Mouse (Mus musculus): ENCODE measurements around the gene Ccdc60. TPM values are rescaled to one million over a fixed set of nuclear protein-coding genes. Genes with fewer than 3 reads are reported as not detected.

Ccdc60 gene
- total and polyA plus RNA-seq, 3 experiments, result not detected

DNA sequence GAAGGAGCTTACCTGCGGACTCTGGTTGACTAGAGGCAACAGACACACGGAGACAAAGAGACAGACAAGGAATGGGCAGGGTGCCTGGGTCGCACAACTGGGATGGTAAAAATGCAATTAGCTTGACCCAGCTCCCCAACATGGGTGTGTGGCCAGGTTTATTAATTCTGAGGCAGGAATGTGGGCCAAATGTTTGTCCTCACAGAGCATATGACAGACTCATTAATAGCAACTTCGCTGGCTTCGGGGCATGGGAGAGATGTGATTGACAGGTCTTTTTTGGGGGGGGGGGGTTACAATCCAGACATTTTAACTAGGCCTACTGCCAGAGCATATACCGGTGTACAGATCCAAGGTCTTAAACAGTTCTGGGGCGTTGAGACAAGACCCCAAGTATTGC is 69.5 kb downstream of the Ccdc60 start:
- H3K4me3 ChIP-seq (ENCODE audit: control insufficient read depth in 1 of 2, insufficient read depth in 1 of 2, low read depth in 2 of 2, low read length in 2 of 2), result no peak overlapping the region
- H3K27me3 ChIP-seq (ENCODE audit: control insufficient read depth in 1 of 2, insufficient read depth in 2 of 2, low read length in 2 of 2), result no peaks in the 10 kb centered on the region
- H3K79me2 ChIP-seq (ENCODE audit: control insufficient read depth, insufficient read depth, low read length, poor library complexity), result no peaks in the 10 kb centered on the region
- no peak overlapping the region for H3K9ac ChIP-seq (ENCODE audit: control insufficient read depth, low read depth, low read length, poor library complexity, severe bottlenecking)
- DNase-seq (ENCODE audit: low read depth, low spot score), result no peak
- H3K9me3 ChIP-seq (replicated peaks; ENCODE audit: insufficient read depth, low read length), result no peaks in the 10 kb centered on the region
- no peaks in the 10 kb centered on the region for H3K36me3 ChIP-seq (ENCODE audit: control insufficient read depth in 1 of 2, insufficient read depth in 2 of 2, low read length in 2 of 2)
- no peaks in the 10 kb centered on the region for H3K4me1 ChIP-seq (ENCODE audit: control insufficient read depth in 1 of 2, insufficient read depth in 2 of 2, low read length in 2 of 2)
- H3K27ac ChIP-seq (ENCODE audit: control insufficient read depth, low read depth, low read length), result no peak overlapping the region
- TF ChIP-seq MYC (IDR thresholded peaks at IDR 0.05; ENCODE audit: low read depth, low read length) (no peak), POLR2AphosphoS2 (IDR thresholded peaks at IDR 0.05; ENCODE audit: low read length) (no peak), POLR2AphosphoS5 (IDR thresholded peaks at IDR 0.05; ENCODE audit: borderline replicate concordance, low read depth, low read length) (no peak), SMC3 (IDR thresholded peaks at IDR 0.05; ENCODE audit: low read depth, low read length) (no peak), TAL1 (IDR thresholded peaks at IDR 0.05; ENCODE audit: low read length) (no peak), POLR2A (IDR thresholded peaks at IDR 0.05; ENCODE audit: control insufficient read depth in 1 of 2, insufficient read depth in 1 of 2, low read depth in 1 of 2, low read length in 2 of 2, poor library complexity in 1 of 2) (no peak), MAFK (IDR thresholded peaks at IDR 0.05; ENCODE audit: borderline replicate concordance, low read depth, low read length) (no peak), MAZ (IDR thresholded peaks at IDR 0.05; ENCODE audit: low read depth, low read length) (no peak), ELF1 (IDR thresholded peaks at IDR 0.05; ENCODE audit: low read depth, low read length) (no peak), MXI1 (IDR thresholded peaks at IDR 0.05; ENCODE audit: low read depth, low read length) (no peak), MAX (IDR thresholded peaks at IDR 0.05; ENCODE audit: low read length) (no peak), SIN3A (IDR thresholded peaks at IDR 0.05; ENCODE audit: low read length) (no peak), MEF2A (IDR thresholded peaks at IDR 0.05; ENCODE audit: extremely low read depth, insufficient replicate concordance, low read depth, low read length, poor library complexity, severe bottlenecking) (no peak), HCFC1 (IDR thresholded peaks at IDR 0.05; ENCODE audit: low read depth, low read length) (no peak)

DNA sequence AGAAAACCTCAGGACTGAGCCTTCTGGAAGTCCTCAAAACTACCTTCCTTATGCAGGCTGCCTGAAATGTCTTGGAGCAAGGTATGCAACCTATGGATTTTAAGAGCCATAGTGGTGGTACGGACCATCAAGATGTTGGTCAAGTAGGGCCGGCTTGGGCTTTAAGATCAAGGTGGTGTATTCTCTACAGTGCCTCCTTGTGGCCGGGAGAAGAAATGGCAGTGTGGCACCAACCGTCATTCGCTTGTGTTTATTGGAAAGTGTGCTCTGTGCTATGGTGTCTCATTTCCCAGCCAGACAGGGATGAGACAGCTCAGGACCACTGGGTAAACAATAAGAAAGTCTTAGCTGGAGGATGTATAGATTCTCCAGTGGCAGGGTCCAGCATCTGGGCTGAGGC is 76.1 kb downstream of the Ccdc60 start:
- H3K4me3 ChIP-seq (ENCODE audit: control insufficient read depth in 1 of 2, insufficient read depth in 1 of 2, low read depth in 2 of 2, low read length in 2 of 2), result no peak overlapping the region
- no peak overlapping the region for H3K27ac ChIP-seq (ENCODE audit: control insufficient read depth, low read depth, low read length)
- DNase-seq (ENCODE audit: low read depth, low spot score), result no peak
- no peaks in the 10 kb centered on the region for H3K9me3 ChIP-seq (replicated peaks; ENCODE audit: insufficient read depth, low read length)
- H3K27me3 ChIP-seq (ENCODE audit: control insufficient read depth in 1 of 2, insufficient read depth in 2 of 2, low read length in 2 of 2), result no peaks in the 10 kb centered on the region
- no peaks in the 10 kb centered on the region for H3K79me2 ChIP-seq (ENCODE audit: control insufficient read depth, insufficient read depth, low read length, poor library complexity)
- no peaks in the 10 kb centered on the region for H3K4me1 ChIP-seq (ENCODE audit: control insufficient read depth in 1 of 2, insufficient read depth in 2 of 2, low read length in 2 of 2)
- TF ChIP-seq CTCF (IDR thresholded peaks at IDR 0.05 in 2 of 3, conservative IDR thresholded peaks at IDR 0.05 in 1 of 3; ENCODE audit: control insufficient read depth in 1 of 3, insufficient read depth in 1 of 3, low read depth in 2 of 3, low read length in 3 of 3, poor library complexity in 1 of 3, severe bottlenecking in 1 of 3), result peak; percentile 9 to 18 (median 9); a peak in 2 of 6 replicates
- no peak for TF ChIP-seq POLR2AphosphoS2 (IDR thresholded peaks at IDR 0.05; ENCODE audit: low read length)
- no peak for TF ChIP-seq JUND (IDR thresholded peaks at IDR 0.05; ENCODE audit: low read depth, low read length)
- TF ChIP-seq TCF12 (IDR thresholded peaks at IDR 0.05; ENCODE audit: low read depth, low read length), result no peak
- H3K36me3 ChIP-seq (ENCODE audit: control insufficient read depth in 1 of 2, insufficient read depth in 2 of 2, low read length in 2 of 2), result no peaks in the 10 kb centered on the region
- no peak overlapping the region for H3K9ac ChIP-seq (ENCODE audit: control insufficient read depth, low read depth, low read length, poor library complexity, severe bottlenecking)

All from MEL (cell line).